Comparison of ENCODE assay signal across 19 mouse cellular contexts in the genomic region with DNA sequence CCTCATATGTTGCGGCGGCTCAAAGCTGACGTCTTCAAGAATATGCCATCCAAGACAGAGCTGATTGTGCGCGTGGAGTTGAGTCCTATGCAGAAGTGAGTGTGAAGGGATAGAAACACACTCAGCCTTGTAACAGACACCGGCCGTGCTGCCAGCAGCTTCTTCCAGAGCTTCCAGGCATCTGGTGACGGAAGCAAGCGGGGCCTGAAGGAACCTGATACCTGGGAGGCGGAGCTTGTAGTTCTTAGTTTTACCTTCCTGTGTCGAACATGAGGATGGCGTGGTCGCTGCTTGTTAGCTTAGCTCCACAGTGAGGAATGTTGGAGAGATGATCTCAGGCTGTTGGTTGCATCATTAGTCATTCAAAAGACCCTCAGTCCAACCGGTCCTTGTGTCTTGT. TPM values are rescaled to one million over a fixed set of nuclear protein-coding genes. Genes with fewer than 3 reads are reported as not detected.
"Had no signal": no experiment of that assay in that cellular context is flagged by ENCODE, and none has a peak within 500 bp of the region (broad histone marks: within the 10 kb centered on the region; RNA-seq: fewer than 3 reads in every experiment).

No protein-coding gene starts in this region.

- H3K4me3 ChIP-seq: midbrain, embryonic 10.5 days; midbrain, embryonic 12.5 days; myocyte; neural tube, embryonic 13.5 days; neural tube, embryonic 15.5 days had no signal

- H3K9ac ChIP-seq: lung, embryonic 14.5 days; midbrain, embryonic 12.5 days; neural tube, embryonic 13.5 days; neural tube, embryonic 15.5 days had no signal

- H3K27ac ChIP-seq: midbrain, embryonic 10.5 days; midbrain, embryonic 12.5 days; neural tube, embryonic 13.5 days; neural tube, embryonic 15.5 days had no signal

- ATAC-seq: midbrain, embryonic 16.5 days had no signal

- H3K9me3 ChIP-seq: midbrain, embryonic 12.5 days; neural tube, embryonic 13.5 days; neural tube, embryonic 15.5 days had no signal

- DNase-seq: lung, embryonic 14.5 days; lung, postnatal 10 days; lung, postnatal 4 days; midbrain, embryonic 14.5 days; retina, postnatal 1 day; right cerebral cortex, adult 18-20 months; right cerebral cortex, postnatal 25 days; right cerebral cortex, postnatal 4 days; spleen, adult 18-20 months; thymus, adult 18-20 months; thymus, postnatal 14 days; thymus, postnatal 36 days had no signal

- H3K4me1 ChIP-seq: midbrain, embryonic 10.5 days; midbrain, embryonic 12.5 days; neural tube, embryonic 13.5 days; neural tube, embryonic 15.5 days had no signal

- H3K27me3 ChIP-seq: midbrain, embryonic 12.5 days; neural tube, embryonic 13.5 days; neural tube, embryonic 15.5 days had no signal

- H3K4me2 ChIP-seq: lung, embryonic 14.5 days; midbrain, embryonic 12.5 days; neural tube, embryonic 13.5 days; neural tube, embryonic 15.5 days had no signal

RNA-seq across cellular contexts. Expression of a gene that starts 41.7 kb away (rescaled TPM):
- total RNA-seq: megakaryocyte-erythroid progenitor cell, adult 5-6 weeks had no signal
- polyA plus RNA-seq: myocyte had no signal
